Mouse (Mus musculus): ENCODE results near the gene Pdzrn3. TPM values are rescaled to one million over a fixed set of nuclear protein-coding genes. Genes with fewer than 3 reads are reported as not detected.

The Pdzrn3 gene
- polyA plus RNA-seq, 1 experiment from 2014 or later, result 25.8 TPM

DNA sequence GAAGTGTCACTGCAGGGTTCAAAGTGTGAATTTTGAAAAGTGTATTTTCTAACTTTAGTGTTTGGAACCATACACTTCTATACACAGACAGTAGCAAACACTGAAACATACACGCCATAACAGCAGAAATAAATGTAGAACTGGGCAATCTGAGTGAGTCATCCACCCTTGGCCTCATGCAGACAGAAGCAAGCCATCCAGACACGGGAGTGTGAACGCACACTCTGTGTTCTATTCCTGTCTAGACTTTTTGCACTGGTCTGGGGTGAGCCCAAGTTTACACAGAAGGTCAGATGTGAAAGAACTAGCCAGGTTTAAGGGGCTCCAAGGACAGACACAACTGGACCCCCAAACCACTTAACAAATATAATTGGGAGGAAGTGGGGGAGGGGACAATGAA lies 57.3 kb downstream of the Pdzrn3 start:
- WGBS, result 94% methylated on average over 3 of the region's 3 CpGs
- H3K9me3 ChIP-seq, result no peaks in the 10 kb centered on the region
- H3K27me3 ChIP-seq, result no peaks in the 10 kb centered on the region
- H3K9ac ChIP-seq, result no peak overlapping the region
- no peaks in the 10 kb centered on the region for H3K36me3 ChIP-seq
- H3K4me3 ChIP-seq, result no peak overlapping the region
- H3K27ac ChIP-seq (replicated peaks), result no peak overlapping the region
- ATAC-seq (ENCODE audit: low FRiP score, low read depth), result no peak
- H3K4me2 ChIP-seq, result no peak overlapping the region
- peaks cover 5% of the 10 kb centered on the region for H3K4me1 ChIP-seq (replicated peaks)

DNA sequence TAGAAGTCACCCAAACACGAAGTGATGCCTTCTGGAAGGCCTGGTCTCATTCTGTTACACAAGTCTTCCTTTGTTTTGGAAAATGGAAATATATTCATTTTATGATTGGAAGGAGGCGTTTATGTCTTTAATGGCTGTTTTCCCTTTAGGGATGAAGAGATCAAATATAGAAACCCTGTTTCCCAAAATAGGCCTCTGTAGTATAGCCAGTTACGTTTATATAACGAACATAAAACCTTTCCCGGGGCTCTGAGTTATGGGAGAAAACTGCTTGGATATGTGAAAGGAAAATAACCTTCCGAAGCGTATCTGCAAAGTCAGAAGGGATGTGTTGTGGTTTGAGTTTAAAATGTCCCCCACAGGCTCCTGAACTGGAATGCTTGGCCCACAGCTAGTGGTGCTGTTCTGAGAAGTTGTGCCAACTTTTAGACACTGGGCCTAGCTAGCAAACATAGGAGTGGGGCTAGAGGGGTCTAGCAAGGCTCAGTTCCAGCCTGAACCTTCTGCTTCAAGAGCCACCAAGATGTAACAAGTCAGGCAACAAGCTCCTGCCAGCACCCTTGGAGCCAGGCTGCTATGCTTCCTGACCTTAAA lies 58.2 kb downstream of the Pdzrn3 start:
- 75% methylated on average over 7 of the region's 7 CpGs for WGBS
- Histone ChIP-seq H3K4me2 (no peak overlapping the region), H3K27me3 (no peaks in the 10 kb centered on the region), H3K4me3 (no peak overlapping the region), H3K4me1 (replicated peaks) (peaks cover 5% of the 10 kb centered on the region), H3K9me3 (no peaks in the 10 kb centered on the region), H3K36me3 (no peaks in the 10 kb centered on the region), H3K9ac (no peak overlapping the region), H3K27ac (replicated peaks) (no peak overlapping the region)
- ATAC-seq (ENCODE audit: low FRiP score, low read depth), result no peak

DNA sequence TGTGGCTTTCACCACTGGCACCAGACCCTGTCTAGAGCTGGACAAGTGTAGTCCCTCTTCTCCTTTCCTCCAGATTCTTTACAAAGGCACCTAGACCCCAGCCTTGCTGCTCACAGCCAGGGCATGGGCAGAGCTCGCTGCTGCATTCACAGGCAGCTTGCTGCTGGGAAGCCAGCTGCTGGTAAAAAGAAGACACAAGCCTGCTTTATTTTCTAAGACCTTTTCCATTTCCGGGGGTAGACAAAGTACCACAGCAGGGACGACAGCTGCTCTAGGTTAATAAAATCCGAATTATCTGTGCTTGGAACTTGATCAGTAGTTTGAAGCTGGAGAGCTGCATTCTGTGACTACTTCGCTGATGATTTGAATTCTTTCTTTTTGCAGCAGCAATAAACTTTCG lies 59.2 kb downstream of the Pdzrn3 start:
- H3K4me1 ChIP-seq (replicated peaks), result peaks cover 5% of the 10 kb centered on the region
- no peaks in the 10 kb centered on the region for H3K27me3 ChIP-seq
- ATAC-seq (ENCODE audit: low FRiP score, low read depth), result no peak
- H3K4me3 ChIP-seq, result no peak overlapping the region
- H3K9me3 ChIP-seq, result no peaks in the 10 kb centered on the region
- H3K27ac ChIP-seq (replicated peaks), result no peak overlapping the region
- H3K9ac ChIP-seq, result no peak overlapping the region
- H3K4me2 ChIP-seq, result no peak overlapping the region
- 34% methylated on average over 6 of the region's 6 CpGs for WGBS
- no peaks in the 10 kb centered on the region for H3K36me3 ChIP-seq

DNA sequence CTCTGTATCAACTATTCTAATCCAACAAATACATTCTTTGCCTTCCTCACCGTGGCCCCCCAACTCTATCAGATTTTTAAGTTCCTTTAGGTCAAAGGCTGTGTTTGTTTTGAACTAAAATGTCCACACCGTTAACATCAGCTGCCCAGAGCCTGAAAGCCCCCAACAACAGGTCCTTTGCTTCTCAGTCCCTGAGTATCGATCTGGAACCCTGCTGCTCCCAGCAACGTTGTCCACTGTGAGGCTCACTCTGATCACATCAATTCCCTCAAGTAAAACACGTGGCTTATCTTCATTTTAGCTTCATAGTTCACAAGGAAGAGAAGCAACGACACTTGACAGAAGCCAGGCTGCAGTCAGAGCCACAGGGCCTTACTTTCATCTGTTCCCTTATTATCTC lies 66.3 kb downstream of the Pdzrn3 start:
- no peaks in the 10 kb centered on the region for H3K36me3 ChIP-seq
- H3K9ac ChIP-seq, result no peak overlapping the region
- H3K9me3 ChIP-seq, result no peaks in the 10 kb centered on the region
- 59% methylated on average over 6 of the region's 6 CpGs for WGBS
- H3K4me3 ChIP-seq, result no peak overlapping the region
- ATAC-seq (ENCODE audit: low FRiP score, low read depth), result no peak
- no peak overlapping the region for H3K4me2 ChIP-seq
- no peak overlapping the region for H3K27ac ChIP-seq (replicated peaks)
- H3K27me3 ChIP-seq, result 0 out of 2 replicates have a peak, but pooled peaks cover under 1% of the 10 kb centered on the region
- H3K4me1 ChIP-seq (replicated peaks), result peaks cover 5% of the 10 kb centered on the region; the same call in 1 of the 2 replicates

DNA sequence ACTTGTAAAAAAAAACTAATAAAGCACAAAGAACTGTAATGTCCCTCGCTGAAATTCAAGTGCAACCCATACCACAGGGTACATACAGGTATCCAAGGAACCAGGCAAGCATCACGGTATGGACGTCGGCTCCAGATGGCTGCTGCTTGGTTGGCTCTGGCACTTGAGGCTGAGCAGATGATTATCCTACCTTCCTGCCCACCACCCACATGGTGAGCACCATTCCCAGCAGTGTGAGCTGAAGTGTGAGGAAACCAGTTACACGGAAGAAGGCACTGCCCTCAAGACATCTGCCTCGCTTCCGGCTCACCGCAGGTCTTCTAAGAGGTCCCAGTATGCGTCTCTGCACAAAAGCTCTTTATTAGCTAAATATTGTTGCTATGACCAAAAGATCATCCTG lies 67.2 kb downstream of the Pdzrn3 start:
- 71% methylated on average over 9 of the region's 9 CpGs for WGBS
- ATAC-seq (ENCODE audit: low FRiP score, low read depth), result no peak
- Histone ChIP-seq H3K9me3 (no peaks in the 10 kb centered on the region), H3K9ac (no peak overlapping the region), H3K27ac (replicated peaks) (no peak overlapping the region), H3K4me3 (no peak overlapping the region), H3K27me3 (0 out of 2 replicates have a peak, but pooled peaks cover 3% of the 10 kb centered on the region), H3K4me1 (replicated peaks) (peaks cover 5% of the 10 kb centered on the region; the same call in 1 of the 2 replicates), H3K36me3 (no peaks in the 10 kb centered on the region), H3K4me2 (no peak overlapping the region)

DNA sequence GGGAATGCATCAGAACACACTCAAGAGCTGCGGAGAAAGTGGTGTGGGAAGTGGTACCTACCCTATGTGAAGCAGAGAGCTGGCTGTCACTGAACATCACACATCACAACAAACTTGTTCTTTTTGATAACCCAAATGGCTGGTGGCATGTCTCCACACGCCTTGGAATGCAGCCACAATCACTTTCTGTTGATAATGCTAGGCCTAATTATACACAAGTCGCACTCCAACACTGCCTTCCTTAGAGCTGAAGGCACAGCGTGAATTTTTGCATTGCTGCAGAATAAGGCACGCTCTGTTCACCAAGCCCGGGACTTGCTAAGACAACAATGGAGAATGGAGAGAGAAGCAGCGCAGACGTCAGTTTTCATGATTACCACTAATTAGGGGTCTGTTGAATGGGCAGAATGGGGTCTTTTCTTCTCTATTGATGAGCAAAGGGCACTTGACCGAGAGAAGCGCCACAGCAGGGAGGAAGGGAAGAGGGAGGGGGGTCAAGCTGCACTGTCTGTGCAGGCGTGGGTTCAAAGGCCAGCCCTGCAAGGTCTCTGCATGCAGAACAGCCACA lies 69.6 kb downstream of the Pdzrn3 start:
- Histone ChIP-seq H3K4me3 (no peak overlapping the region), H3K4me1 (replicated peaks) (peaks cover 5% of the 10 kb centered on the region; the same call in 1 of the 2 replicates), H3K9me3 (no peaks in the 10 kb centered on the region), H3K9ac (no peak overlapping the region), H3K27ac (replicated peaks) (no peak overlapping the region), H3K27me3 (0 out of 2 replicates have a peak, but pooled peaks cover 6% of the 10 kb centered on the region), H3K36me3 (no peaks in the 10 kb centered on the region), H3K4me2 (no peak overlapping the region)
- ATAC-seq (ENCODE audit: low FRiP score, low read depth), result peak; percentile 79; the same call in 1 of the 2 replicates
- 17% methylated on average over 11 of the region's 11 CpGs for WGBS

DNA sequence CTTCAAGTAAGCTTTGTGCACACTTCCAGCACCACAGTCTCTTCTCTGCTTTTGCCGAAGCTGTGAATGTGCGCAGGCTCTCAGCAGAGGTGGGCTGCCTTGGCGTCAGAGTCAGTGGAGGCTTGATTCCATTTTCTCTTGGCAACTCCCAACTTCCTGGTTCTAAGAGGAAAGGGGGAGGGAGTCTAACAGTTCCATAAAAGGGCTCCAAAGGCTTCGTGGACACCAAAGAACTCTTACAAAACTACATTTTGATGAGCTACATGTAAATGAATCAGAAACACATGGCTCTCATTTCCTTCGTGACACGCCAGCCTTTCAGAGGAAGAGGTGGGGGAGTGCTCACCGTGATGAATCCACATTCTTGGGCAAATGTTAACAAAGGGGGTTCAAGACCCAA lies 70.9 kb downstream of the Pdzrn3 start:
- H3K4me2 ChIP-seq, result no peak overlapping the region
- H3K27me3 ChIP-seq, result 0 out of 2 replicates have a peak, but pooled peaks cover 6% of the 10 kb centered on the region
- H3K9ac ChIP-seq, result no peak overlapping the region
- no peak for ATAC-seq (ENCODE audit: low FRiP score, low read depth)
- H3K4me3 ChIP-seq, result no peak overlapping the region
- 61% methylated on average over 7 of the region's 7 CpGs for WGBS
- H3K9me3 ChIP-seq, result no peaks in the 10 kb centered on the region
- no peaks in the 10 kb centered on the region for H3K36me3 ChIP-seq
- H3K4me1 ChIP-seq (replicated peaks), result peaks cover 5% of the 10 kb centered on the region; the same call in 1 of the 2 replicates
- no peak overlapping the region for H3K27ac ChIP-seq (replicated peaks)

DNA sequence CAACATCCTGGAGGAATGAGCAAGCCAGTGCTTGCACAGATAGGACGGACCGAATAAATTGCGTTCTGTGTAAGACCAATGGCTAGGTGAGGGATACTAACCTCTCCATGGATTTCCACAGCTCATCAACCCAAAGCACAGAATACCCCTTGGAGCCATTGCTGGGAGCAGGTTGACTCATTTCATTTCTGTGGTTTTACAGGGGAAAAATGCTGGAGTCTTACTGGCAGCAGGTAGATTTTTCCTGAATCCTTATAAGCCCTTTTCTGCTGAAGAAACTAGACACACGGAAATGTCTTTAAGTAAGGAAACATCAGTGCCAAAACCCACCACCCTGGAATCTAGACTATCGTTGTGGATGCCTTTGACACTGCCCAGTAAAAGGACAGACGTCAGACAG lies 72.2 kb downstream of the Pdzrn3 start:
- no peak for ATAC-seq (ENCODE audit: low FRiP score, low read depth)
- 94% methylated on average over 6 of the region's 6 CpGs for WGBS
- Histone ChIP-seq H3K27me3 (0 out of 2 replicates have a peak, but pooled peaks cover 6% of the 10 kb centered on the region), H3K9me3 (no peaks in the 10 kb centered on the region), H3K4me1 (replicated peaks) (peaks cover 5% of the 10 kb centered on the region; the same call in 1 of the 2 replicates), H3K9ac (no peak overlapping the region), H3K4me3 (no peak overlapping the region), H3K36me3 (no peaks in the 10 kb centered on the region), H3K27ac (replicated peaks) (no peak overlapping the region), H3K4me2 (no peak overlapping the region)

DNA sequence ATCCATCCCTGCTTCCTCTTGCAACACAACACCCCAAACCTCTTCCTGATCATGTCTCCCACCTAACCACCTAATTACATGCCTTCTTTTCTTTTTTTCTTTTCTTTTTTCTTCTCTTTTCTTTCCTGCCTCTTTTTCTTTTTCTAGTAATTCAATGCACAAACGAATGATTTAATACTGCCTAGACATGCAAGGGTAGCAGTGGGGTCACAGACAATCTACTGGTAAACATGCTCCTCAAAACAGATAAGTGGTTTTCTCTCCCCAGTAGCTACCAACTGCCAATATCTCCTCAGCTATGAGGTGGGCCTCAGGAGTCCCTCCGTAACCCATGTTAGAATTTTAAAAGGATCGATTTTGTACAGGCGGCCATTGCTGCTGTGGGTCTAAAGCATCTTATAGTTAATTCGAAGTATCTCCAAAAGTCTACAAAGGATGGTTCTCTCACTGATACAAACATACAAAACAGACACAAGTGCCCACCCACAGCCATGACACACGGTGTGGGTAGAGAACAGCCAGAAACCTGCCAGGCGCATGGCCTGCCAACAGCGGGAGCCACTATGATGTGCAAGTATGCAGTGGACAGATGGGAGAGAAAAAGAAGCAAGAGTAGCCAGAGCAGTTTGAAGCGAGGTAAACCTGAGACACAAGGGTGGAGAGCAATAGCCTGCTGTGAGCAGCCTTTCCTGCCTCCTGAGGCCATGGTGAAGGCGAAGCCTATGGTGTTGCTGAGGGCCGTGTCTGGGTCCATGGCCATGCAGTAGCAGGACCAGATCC lies 73.5 kb downstream of the Pdzrn3 start:
- Histone ChIP-seq H3K9me3 (no peaks in the 10 kb centered on the region), H3K4me2 (no peak overlapping the region), H3K9ac (no peak overlapping the region), H3K36me3 (no peaks in the 10 kb centered on the region), H3K27me3 (0 out of 2 replicates have a peak, but pooled peaks cover 6% of the 10 kb centered on the region), H3K27ac (replicated peaks) (no peak overlapping the region), H3K4me1 (replicated peaks) (peaks cover 5% of the 10 kb centered on the region; the same call in 1 of the 2 replicates), H3K4me3 (no peak overlapping the region)
- WGBS, result 91% methylated on average over 11 of the region's 11 CpGs
- ATAC-seq (ENCODE audit: low FRiP score, low read depth), result no peak

DNA sequence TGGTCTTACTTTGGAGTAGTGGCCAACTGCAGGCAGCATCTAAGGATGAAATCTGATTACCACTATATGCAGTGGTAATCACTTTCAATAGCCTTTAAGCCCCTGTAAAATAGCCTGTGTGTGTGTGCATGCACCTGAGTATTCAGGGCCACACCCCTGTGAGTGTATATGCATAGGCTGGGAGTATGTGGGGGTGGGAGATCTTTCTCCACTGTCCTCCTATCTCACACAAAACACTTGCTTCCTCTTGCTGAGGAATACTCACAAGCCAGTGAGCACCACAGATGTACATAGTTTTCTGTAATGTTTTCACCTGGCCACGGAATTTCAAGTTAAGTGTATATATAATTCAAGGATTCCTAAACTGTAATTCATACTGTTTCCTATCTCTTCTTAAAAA lies 74.2 kb downstream of the Pdzrn3 start:
- no peak overlapping the region for H3K4me3 ChIP-seq
- no peaks in the 10 kb centered on the region for H3K36me3 ChIP-seq
- H3K4me2 ChIP-seq, result no peak overlapping the region
- H3K27me3 ChIP-seq, result 0 out of 2 replicates have a peak, but pooled peaks cover 6% of the 10 kb centered on the region
- no peak overlapping the region for H3K9ac ChIP-seq
- H3K9me3 ChIP-seq, result no peaks in the 10 kb centered on the region
- H3K4me1 ChIP-seq (replicated peaks), result peaks cover 5% of the 10 kb centered on the region; the same call in 1 of the 2 replicates
- WGBS, result 89% methylated on average over 1 of the region's 1 CpGs
- no peak for ATAC-seq (ENCODE audit: low FRiP score, low read depth)
- H3K27ac ChIP-seq (replicated peaks), result no peak overlapping the region

DNA sequence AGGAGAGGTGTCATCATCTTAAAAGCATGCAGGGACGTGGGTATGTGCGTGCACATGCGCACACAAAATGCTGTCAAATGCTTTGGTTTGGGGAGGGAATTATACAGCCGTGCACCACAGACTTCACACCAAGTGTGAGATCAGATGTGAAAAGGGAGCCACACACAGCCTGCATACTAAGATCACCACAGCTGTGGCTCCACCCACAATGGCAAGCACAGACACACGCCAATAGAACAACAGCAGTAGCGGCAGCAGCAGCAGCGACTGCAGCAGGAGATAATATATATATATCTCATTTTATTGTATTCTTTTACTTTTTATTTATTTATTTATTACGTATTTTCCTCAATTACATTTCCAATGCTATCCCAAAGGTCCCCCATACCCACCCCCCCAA lies 76.5 kb downstream of the Pdzrn3 start:
- H3K27me3 ChIP-seq, result 0 out of 2 replicates have a peak, but pooled peaks cover 3% of the 10 kb centered on the region
- no peak for ATAC-seq (ENCODE audit: low FRiP score, low read depth)
- H3K4me3 ChIP-seq, result no peak overlapping the region
- no peaks in the 10 kb centered on the region for H3K36me3 ChIP-seq
- no peaks in the 10 kb centered on the region for H3K4me1 ChIP-seq (replicated peaks)
- H3K9me3 ChIP-seq, result no peaks in the 10 kb centered on the region
- no peak overlapping the region for H3K4me2 ChIP-seq
- no peak overlapping the region for H3K9ac ChIP-seq
- H3K27ac ChIP-seq (replicated peaks), result no peak overlapping the region
- WGBS, result 86% methylated on average over 8 of the region's 8 CpGs

DNA sequence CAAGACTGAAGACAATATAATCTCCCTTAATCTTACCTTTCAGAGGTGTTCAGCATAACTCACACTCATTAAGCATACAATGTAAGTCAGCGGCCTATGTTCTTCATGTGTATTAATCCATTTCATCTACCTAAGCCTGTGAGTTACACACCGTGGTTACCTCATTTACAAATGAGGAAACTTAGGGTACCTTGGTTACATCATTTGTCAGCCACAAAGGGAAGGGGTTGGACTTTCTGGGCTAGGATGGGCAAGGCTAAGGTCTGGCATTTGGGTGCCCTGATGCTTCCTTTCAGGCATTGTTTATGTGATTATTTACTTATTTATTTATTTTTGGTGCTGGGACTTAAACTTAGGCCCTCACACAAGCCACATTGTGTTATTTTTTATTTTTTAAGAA lies 78.3 kb downstream of the Pdzrn3 start:
- Histone ChIP-seq H3K4me2 (no peak overlapping the region), H3K9ac (no peak overlapping the region), H3K9me3 (no peaks in the 10 kb centered on the region), H3K36me3 (no peaks in the 10 kb centered on the region), H3K27me3 (0 out of 2 replicates have a peak, but pooled peaks cover 2% of the 10 kb centered on the region), H3K4me1 (replicated peaks) (no peaks in the 10 kb centered on the region), H3K4me3 (no peak overlapping the region), H3K27ac (replicated peaks) (no peak overlapping the region)
- 94% methylated on average over 2 of the region's 2 CpGs for WGBS
- ATAC-seq (ENCODE audit: low FRiP score, low read depth), result no peak

Data from hindbrain, embryonic 15.5 days (tissue).